Mouse (Mus musculus) MEL (cell line): ENCODE measurements around the gene Nfix. TPM values are rescaled to one million over a fixed set of nuclear protein-coding genes. Genes with fewer than 3 reads are reported as not detected.
A peak's percentile ranks its signal among the peaks of the same experiment; 100 is the strongest.

ENCODE experiments used
- DNase-seq: peaks from one replicate; pipeline ENCODE4 v3.0.0; 2011; ENCODE audit warnings: low read depth, low spot score
- H3K27ac ChIP-seq: 2 replicates; pipeline ENCODE4 v1.5.1; 2012; ENCODE audit warnings: low read depth, mild to moderate bottlenecking, control low read depth, low read length, moderate library complexity; ENCODE audit not compliant: control insufficient read depth
- H3K27me3 ChIP-seq, 2 experiments: fragments of 150-350 bp in 1 of 2; sonication (generic) in 1 of 2; 2 replicates each; pipeline ENCODE4 v1.6.1; 2012; ENCODE audit warnings: low read length in 2 of 2, mild to moderate bottlenecking in 2 of 2, improper control_type of control experiment in 1 of 2, moderate library complexity in 1 of 2; ENCODE audit not compliant: insufficient read depth in 2 of 2, control insufficient read depth in 1 of 2
- H3K36me3 ChIP-seq, 2 experiments: 2 replicates each; pipeline ENCODE4 v1.6.1; 2012 to 2014; ENCODE audit warnings: low read length in 2 of 2, improper control_type of control experiment in 1 of 2, inconsistent platforms in 1 of 2, mild to moderate bottlenecking in 1 of 2; ENCODE audit not compliant: insufficient read depth in 2 of 2, control insufficient read depth in 1 of 2
- H3K4me1 ChIP-seq, 2 experiments: fragments of 150-350 bp in 1 of 2; sonication (generic) in 1 of 2; 2 replicates each; pipeline ENCODE4 v1.6.1; 2012; ENCODE audit warnings: low read length in 2 of 2, improper control_type of control experiment in 1 of 2, mild to moderate bottlenecking in 1 of 2; ENCODE audit not compliant: insufficient read depth in 2 of 2, control insufficient read depth in 1 of 2
- H3K4me3 ChIP-seq, 2 experiments: fragments of 150-350 bp in 1 of 2; sonication (generic) in 1 of 2; 2 replicates each; pipeline ENCODE4 v1.5.1; 2012; ENCODE audit warnings: low read depth in 2 of 2, low read length in 2 of 2, mild to moderate bottlenecking in 2 of 2, moderate library complexity in 2 of 2, control low read depth in 1 of 2, improper control_type of control experiment in 1 of 2; ENCODE audit not compliant: control insufficient read depth in 1 of 2, insufficient read depth in 1 of 2
- H3K79me2 ChIP-seq: 2 replicates; pipeline ENCODE4 v1.6.1; 2012; ENCODE audit warnings: mild to moderate bottlenecking, low read length, moderate library complexity; ENCODE audit not compliant: control insufficient read depth, poor library complexity, insufficient read depth
- H3K9ac ChIP-seq: 2 replicates; pipeline ENCODE4 v1.6.1; 2012; ENCODE audit warnings: low read depth, mild to moderate bottlenecking, control low read depth, low read length, moderate library complexity; ENCODE audit not compliant: control insufficient read depth, poor library complexity, severe bottlenecking
- H3K9me3 ChIP-seq: fragments of 150-350 bp; sonication (generic); replicated peaks from 2 replicates; pipeline ENCODE4 v1.6.1; 2012; ENCODE audit warnings: mild to moderate bottlenecking, low read length, improper control_type of control experiment, moderate library complexity; ENCODE audit not compliant: insufficient read depth
- BHLHE40 ChIP-seq: IDR thresholded peaks from 2 replicates; pipeline ENCODE4 v1.6.1; 2012; ENCODE audit warnings: low read depth, mild to moderate bottlenecking, inconsistent platforms, low read length, improper control_type of control experiment, borderline replicate concordance
- CHD1 ChIP-seq: IDR thresholded peaks from 2 replicates; pipeline ENCODE4 v1.6.1; 2012; ENCODE audit warnings: low read depth, mild to moderate bottlenecking, inconsistent platforms, low read length, improper control_type of control experiment
- CHD2 ChIP-seq: IDR thresholded peaks from 2 replicates; pipeline ENCODE4 v1.6.1; 2011; ENCODE audit warnings: low read length, improper control_type of control experiment
- CTCF ChIP-seq, 3 experiments: IDR thresholded peaks in 2 of 3; conservative IDR thresholded peaks in 1 of 3; 2 replicates each; pipeline ENCODE4 v1.5.1; 2011 to 2012; ENCODE audit warnings: low read length in 3 of 3, low read depth in 2 of 3, mild to moderate bottlenecking in 2 of 3, improper control_type of control experiment in 1 of 3, inconsistent platforms in 1 of 3, mixed read lengths in 1 of 3, moderate library complexity in 1 of 3; ENCODE audit not compliant: control insufficient read depth in 1 of 3, insufficient read depth in 1 of 3, poor library complexity in 1 of 3, severe bottlenecking in 1 of 3
- ELF1 ChIP-seq: IDR thresholded peaks from 2 replicates; pipeline ENCODE4 v1.6.1; 2014; ENCODE audit warnings: low read depth, mild to moderate bottlenecking, inconsistent platforms, low read length, improper control_type of control experiment, moderate library complexity
- EP300 ChIP-seq, 2 experiments: IDR thresholded peaks; 2 replicates each; pipeline ENCODE4 v1.6.1; 2011; ENCODE audit warnings: improper control_type of control experiment in 2 of 2, low read length in 2 of 2, low read depth in 1 of 2, mild to moderate bottlenecking in 1 of 2
- GATA1 ChIP-seq: IDR thresholded peaks from 2 replicates; pipeline ENCODE4 v1.6.1; 2011; ENCODE audit warnings: low read depth, low read length, improper control_type of control experiment
- HCFC1 ChIP-seq: IDR thresholded peaks from 2 replicates; pipeline ENCODE4 v1.6.1; 2012; ENCODE audit warnings: low read depth, mild to moderate bottlenecking, inconsistent platforms, low read length, improper control_type of control experiment, moderate library complexity
- KAT2A ChIP-seq: conservative IDR thresholded peaks from 2 replicates; pipeline ENCODE4 v1.6.1; 2012; ENCODE audit warnings: low read depth, low read length, improper control_type of control experiment, inconsistent platforms
- MAFK ChIP-seq: IDR thresholded peaks from 2 replicates; pipeline ENCODE4 v1.6.1; 2011; ENCODE audit warnings: low read depth, mild to moderate bottlenecking, low read length, improper control_type of control experiment, borderline replicate concordance
- MAZ ChIP-seq: IDR thresholded peaks from 2 replicates; pipeline ENCODE4 v1.6.1; 2012; ENCODE audit warnings: low read depth, mild to moderate bottlenecking, inconsistent platforms, low read length, improper control_type of control experiment
- MEF2A ChIP-seq: IDR thresholded peaks from 2 replicates; pipeline ENCODE4 v1.6.1; 2014; ENCODE audit warnings: low read depth, mild to moderate bottlenecking, inconsistent platforms, low read length, improper control_type of control experiment; ENCODE audit not compliant: poor library complexity, insufficient replicate concordance, severe bottlenecking; ENCODE audit errors: extremely low read depth
- POLR2AphosphoS5 ChIP-seq: IDR thresholded peaks from 2 replicates; pipeline ENCODE4 v1.6.1; 2012; ENCODE audit warnings: low read depth, borderline replicate concordance, mild to moderate bottlenecking, inconsistent platforms, low read length, moderate library complexity, mixed read lengths
- RAD21 ChIP-seq: IDR thresholded peaks from 2 replicates; pipeline ENCODE4 v1.6.1; 2011; ENCODE audit warnings: mild to moderate bottlenecking, low read depth, low read length, improper control_type of control experiment
- SIN3A ChIP-seq: IDR thresholded peaks from 2 replicates; pipeline ENCODE4 v1.6.1; 2012; ENCODE audit warnings: low read length, improper control_type of control experiment, inconsistent platforms
- SMC3 ChIP-seq: IDR thresholded peaks from 2 replicates; pipeline ENCODE4 v1.6.1; 2011; ENCODE audit warnings: low read depth, low read length, improper control_type of control experiment
- TCF12 ChIP-seq: IDR thresholded peaks from 2 replicates; pipeline ENCODE4 v1.6.1; 2014; ENCODE audit warnings: low read depth, mild to moderate bottlenecking, inconsistent platforms, low read length, improper control_type of control experiment, moderate library complexity
- UBTF ChIP-seq: IDR thresholded peaks from 2 replicates; pipeline ENCODE4 v1.6.1; 2012; ENCODE audit warnings: low read depth, mild to moderate bottlenecking, inconsistent platforms, low read length, improper control_type of control experiment, moderate library complexity, borderline replicate concordance; ENCODE audit not compliant: insufficient read depth
- USF2 ChIP-seq, 2 experiments: IDR thresholded peaks; 2 replicates each; pipeline ENCODE4 v1.6.1; 2011 to 2012; ENCODE audit warnings: improper control_type of control experiment in 2 of 2, low read length in 2 of 2, borderline replicate concordance in 1 of 2, inconsistent platforms in 1 of 2, low read depth in 1 of 2, mild to moderate bottlenecking in 1 of 2; ENCODE audit not compliant: insufficient read depth in 1 of 2
- ZC3H11A ChIP-seq: IDR thresholded peaks from 2 replicates; pipeline ENCODE4 v1.6.1; 2012; ENCODE audit warnings: low read depth, mild to moderate bottlenecking, inconsistent platforms, low read length, improper control_type of control experiment
- ZKSCAN1 ChIP-seq: IDR thresholded peaks from 2 replicates; pipeline ENCODE4 v1.6.1; 2012; ENCODE audit warnings: low read depth, mild to moderate bottlenecking, inconsistent platforms, low read length, improper control_type of control experiment, moderate library complexity
- ZMIZ1 ChIP-seq: IDR thresholded peaks from 2 replicates; pipeline ENCODE4 v1.6.1; 2012; ENCODE audit warnings: low read depth, mild to moderate bottlenecking, inconsistent platforms, low read length, improper control_type of control experiment, moderate library complexity
- ZNF384 ChIP-seq: IDR thresholded peaks from 2 replicates; pipeline ENCODE4 v1.6.1; 2012; ENCODE audit warnings: low read depth, mild to moderate bottlenecking, inconsistent platforms, low read length, improper control_type of control experiment
- polyA plus RNA-seq, 2 experiments: library from polyadenylated mRNA; stranded (reverse) in 1 of 2; unstranded in 1 of 2; fragments of >175 nt in 1 of 2; fragments of >200 nt in 1 of 2; gene quantifications; 2 replicates each; pipeline versions ENCODE4 v1.2.1 to v1.2.4; 2012; ENCODE audit warnings: low replicate concordance in 2 of 2, low read depth in 1 of 2; ENCODE audit not compliant: insufficient read length in 2 of 2, insufficient read depth in 1 of 2, missing spikeins in 1 of 2
- total RNA-seq: library from RNA; depleted of rRNA; stranded (reverse); fragments of 300-350 nt; gene quantifications from 2 replicates; pipeline ENCODE4 v1.2.3, GENCODE M21; 2012

The Nfix gene
- total and polyA plus RNA-seq, 3 experiments = 14.4 to 29.1 TPM; not detected in 1

DNA sequence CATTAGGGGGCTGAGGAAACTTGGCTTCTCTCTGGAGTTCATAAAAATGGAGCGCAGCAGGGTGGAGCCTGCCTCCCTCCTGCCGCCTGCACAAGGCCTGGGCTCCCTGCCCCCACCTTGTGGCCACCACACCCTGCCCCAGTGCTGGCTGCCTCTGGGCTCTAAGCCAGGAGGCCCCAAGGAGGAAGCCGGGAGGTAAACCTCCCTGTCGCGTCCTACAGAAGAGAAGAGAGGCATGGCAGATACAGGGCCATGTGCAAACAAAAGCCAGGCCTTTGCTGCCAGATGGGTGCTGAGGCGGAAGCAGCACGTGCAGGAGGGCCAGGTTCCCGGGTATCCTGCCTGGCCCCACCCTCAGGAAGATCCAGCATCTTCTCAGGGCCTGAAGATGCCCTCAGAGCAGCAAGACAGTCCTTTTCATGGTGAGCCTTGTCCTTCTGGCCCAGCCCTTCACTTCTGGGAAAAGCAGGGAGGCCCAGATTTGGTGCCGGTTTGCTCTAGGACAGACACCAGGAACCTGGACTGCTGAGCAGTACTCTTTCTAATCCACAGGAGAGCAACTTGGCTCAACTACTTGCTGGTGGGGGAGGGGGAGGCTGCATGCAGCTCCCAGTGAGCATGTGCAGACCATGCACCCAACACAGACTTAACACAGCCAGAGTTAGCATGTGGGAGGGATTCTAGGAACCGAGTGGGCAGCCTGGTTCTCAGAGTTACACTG lies 77.1 kb downstream of the Nfix start, which contains the start of gene G430095P16Rik (continued):
- no peak for TF ChIP-seq ZKSCAN1
- TF ChIP-seq EP300 (IDR thresholded peaks at IDR 0.05; ENCODE audit: low read depth in 1 of 2, low read length in 2 of 2) = peak in 1 of 2 experiments; percentile 82; a peak in 3 of 4 replicates
- peak in 2 of 3 experiments; percentile 8 to 25; a peak in 2 of 6 replicates for TF ChIP-seq CTCF (IDR thresholded peaks at IDR 0.05 in 2 of 3, conservative IDR thresholded peaks at IDR 0.05 in 1 of 3; ENCODE audit: control insufficient read depth in 1 of 3, insufficient read depth in 1 of 3, low read depth in 2 of 3, low read length in 3 of 3, poor library complexity in 1 of 3, severe bottlenecking in 1 of 3)
- TF ChIP-seq USF2 (IDR thresholded peaks at IDR 0.05; ENCODE audit: borderline replicate concordance in 1 of 2, insufficient read depth in 1 of 2, low read depth in 1 of 2, low read length in 2 of 2) = no peak
- TF ChIP-seq RAD21 = no peak
- TF ChIP-seq CHD2 = peak; percentile 68
- no peak for TF ChIP-seq ZNF384
- no peak for TF ChIP-seq ZC3H11A
- no peak for TF ChIP-seq CHD1
- peak; percentile 77 for TF ChIP-seq TCF12
- no peak for TF ChIP-seq GATA1

DNA sequence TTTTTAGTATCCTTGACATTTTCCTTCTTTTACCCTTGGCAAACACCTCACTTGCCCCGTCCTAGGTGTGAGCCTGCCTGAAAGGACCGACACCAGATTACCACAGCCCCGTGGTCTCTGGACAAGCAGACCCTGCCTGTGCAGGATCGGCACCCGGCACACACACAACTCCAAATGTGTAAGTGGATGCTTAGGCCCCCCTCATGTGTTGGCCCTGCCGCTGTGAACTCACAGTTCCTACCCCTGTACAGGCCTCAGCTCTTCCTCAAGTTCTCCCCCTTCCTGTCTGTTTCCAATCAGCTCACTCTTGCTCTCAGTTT lies 77.7 kb downstream of the Nfix start:
- H3K9me3 ChIP-seq = no peaks in the 10 kb centered on the region
- peak overlapping the region; percentile 33 to 37; a peak in 3 of 4 replicates for H3K4me3 ChIP-seq
- peaks cover 4 to 26% of the 10 kb centered on the region in 2 experiments; a peak in 3 of 4 replicates for H3K36me3 ChIP-seq

More for the DNA sequence above, 77.7 kb downstream of the Nfix start:
- Histone ChIP-seq H3K79me2 (peaks cover 13% of the 10 kb centered on the region), H3K4me1 (peaks cover 12 to 45% of the 10 kb centered on the region in 2 experiments), H3K27me3 (no peaks in the 10 kb centered on the region), H3K27ac (peak overlapping the region; percentile 99), H3K9ac (peak overlapping the region; percentile 79)
- no peak for TF ChIP-seq ELF1
- TF ChIP-seq ZNF384 = no peak
- no peak for TF ChIP-seq HCFC1
- TF ChIP-seq KAT2A = no peak
- TF ChIP-seq POLR2AphosphoS5 = no peak
- TF ChIP-seq MAFK = no peak
- no peak for TF ChIP-seq CHD2
- TF ChIP-seq SIN3A = no peak
- TF ChIP-seq MAZ = no peak
- no peak for TF ChIP-seq UBTF
- TF ChIP-seq MEF2A = no peak
- TF ChIP-seq SMC3 = no peak
- no peak for TF ChIP-seq BHLHE40
- no peak for TF ChIP-seq ZC3H11A
- TF ChIP-seq ZMIZ1 = no peak
- no peak for DNase-seq
